Mouse (Mus musculus) left cerebral cortex, postnatal 4 days (tissue): Measurements from ENCODE around the gene Tjp3. TPM values are rescaled to one million over a fixed set of nuclear protein-coding genes. Genes with fewer than 3 reads are reported as not detected.

Experiments used
- DNase-seq: peaks from one replicate; pipeline ENCODE4 v3.0.0-alpha.2; 2022
- intact Hi-C: fragments of 180-260 bp; cut with DNase I; formaldehyde crosslinking; loops from one replicate; pipeline ENCODE4 v1.15.1; 2025
- total RNA-seq, 2 experiments: library from RNA; stranded (reverse); gene quantifications; 2 replicates each; pipeline ENCODE4 v1.2.3; 2021

The Tjp3 gene
- total RNA-seq, 2 experiments from 2014 or later, result 5.4 to 6.1 TPM

- peak; percentile 70 for DNase-seq
- intact Hi-C loops, result no loop called here
These were observed 13.7 kb downstream of the Tjp3 start for GRCm38 (mm10) chr10:81277676-81278075.

- intact Hi-C loops, result no loop called here
- DNase-seq, result no peak
These were observed 17.5 kb downstream of the Tjp3 start for GRCm38 (mm10) chr10:81273842-81274241.

GRCm38 (mm10) chr10:81272356-81272755 is 19.0 kb downstream of the Tjp3 start:
- DNase-seq, result no peak
- intact Hi-C loops, result no loop called here

- intact Hi-C loops, result no loop called here
- DNase-seq, result no peak
These were observed 22.6 kb downstream of the Tjp3 start for GRCm38 (mm10) chr10:81268643-81269412.

GRCm38 (mm10) chr10:81268056-81268455 is 23.3 kb downstream of the Tjp3 start:
- DNase-seq, result peak; percentile 75
- intact Hi-C loops, result no loop called here

GRCm38 (mm10) chr10:81266211-81267105 is 24.9 kb downstream of the Tjp3 start, which contains the start of the genes Mrpl54 and Apba3:
Gene Mrpl54, minus strand, starts transcription at chr10:81266934.
Gene Apba3, plus strand, starts transcription at chr10:81266960.
- DNase-seq, result peak; percentile 97
- intact Hi-C loops, result no loop called here

- intact Hi-C loops, result no loop called here
These were observed 25.8 kb downstream of the Tjp3 start for GRCm38 (mm10) chr10:81265540-81265939.

GRCm38 (mm10) chr10:81261025-81261424 is 30.4 kb downstream of the Tjp3 start:
- no peak for DNase-seq
- intact Hi-C loops, result no loop called here

More at GRCm38 (mm10) chr10:81265540-81265939, 25.8 kb downstream of the Tjp3 start:
- no peak for DNase-seq

GRCm38 (mm10) chr10:81259225-81259884 is 32.0 kb downstream of the Tjp3 start:
- intact Hi-C loops, result no loop called here
- DNase-seq, result peak; percentile 44

- intact Hi-C loops, result no loop called here
- no peak for DNase-seq
These were observed 34.0 kb downstream of the Tjp3 start for GRCm38 (mm10) chr10:81257158-81258039.

GRCm38 (mm10) chr10:81254886-81255285 is 36.5 kb downstream of the Tjp3 start:
- intact Hi-C loops, result no loop called here
- no peak for DNase-seq

- DNase-seq, result peak; percentile 71
These were observed 38.7 kb downstream of the Tjp3 start, which contains the start of gene Matk for GRCm38 (mm10) chr10:81252424-81253419. Gene Matk, plus strand, starts transcription at chr10:81252935.

GRCm38 (mm10) chr10:81249442-81249841 is 41.9 kb downstream of the Tjp3 start:
- intact Hi-C loops, result no loop called here
- DNase-seq, result no peak

More at GRCm38 (mm10) chr10:81252424-81253419, 38.7 kb downstream of the Tjp3 start, which contains the start of gene Matk:
- intact Hi-C loops, result no loop called here

GRCm38 (mm10) chr10:81247804-81248203 is 43.6 kb downstream of the Tjp3 start:
- intact Hi-C loops, result no loop called here

GRCm38 (mm10) chr10:81245166-81245565 is 46.2 kb downstream of the Tjp3 start:
- intact Hi-C loops, result no loop called here
- DNase-seq, result no peak

More at GRCm38 (mm10) chr10:81247804-81248203, 43.6 kb downstream of the Tjp3 start:
- DNase-seq, result no peak

GRCm38 (mm10) chr10:81244595-81244994 is 46.8 kb downstream of the Tjp3 start:
- intact Hi-C loops, result no loop called here

GRCm38 (mm10) chr10:81244146-81244545 is 47.2 kb downstream of the Tjp3 start:
- intact Hi-C loops, result no loop called here

More at GRCm38 (mm10) chr10:81244595-81244994, 46.8 kb downstream of the Tjp3 start:
- DNase-seq, result peak; percentile 80

GRCm38 (mm10) chr10:81242021-81242420 is 49.4 kb downstream of the Tjp3 start:
- intact Hi-C loops, result no loop called here
- no peak for DNase-seq

More at GRCm38 (mm10) chr10:81244146-81244545, 47.2 kb downstream of the Tjp3 start:
- no peak for DNase-seq
